Mouse (Mus musculus) heart, adult 11 months (tissue): ENCODE data around the gene Trio.

Experiments
- DNase-seq: peaks from one replicate; pipeline ENCODE4 v3.0.0; 2022

Gene Trio

DNA sequence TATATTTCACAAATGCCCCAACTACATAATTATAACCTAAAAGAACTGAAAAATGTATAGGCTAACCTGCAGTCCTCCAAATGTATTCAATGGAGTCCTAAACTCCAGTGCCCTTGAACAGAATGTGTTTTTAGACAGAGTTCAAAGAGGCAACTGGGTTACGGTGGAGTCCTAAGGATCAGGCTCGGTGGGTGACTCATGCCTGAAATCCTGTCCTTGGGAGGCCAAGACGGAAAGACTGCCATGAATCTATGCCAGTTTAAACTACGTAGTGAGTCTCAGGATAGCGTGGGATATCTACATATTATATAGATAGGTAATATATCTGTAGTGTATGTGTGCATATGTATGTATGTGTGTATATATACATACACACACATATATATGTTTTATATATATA is 234.5 kb downstream of the Trio start:
- no peak for DNase-seq

DNA sequence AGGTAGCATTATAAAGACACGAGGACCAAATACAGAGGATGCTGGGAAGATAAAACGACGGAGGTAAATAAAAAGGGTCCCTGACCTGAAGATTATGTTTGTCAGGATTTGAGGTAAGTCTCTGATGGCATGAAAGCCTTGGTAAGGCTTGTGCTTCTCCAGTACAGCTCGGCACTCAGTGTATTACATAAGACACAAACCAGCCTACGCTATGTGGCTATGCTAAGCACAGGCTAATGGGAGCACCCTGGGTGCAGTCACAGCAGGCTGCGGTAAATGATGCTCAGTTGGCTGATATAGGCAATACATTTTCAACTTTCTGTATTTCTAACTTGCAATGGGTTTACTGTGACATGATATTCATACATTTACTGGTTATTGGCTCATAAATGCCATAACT is 234.9 kb downstream of the Trio start:
- no peak for DNase-seq

DNA sequence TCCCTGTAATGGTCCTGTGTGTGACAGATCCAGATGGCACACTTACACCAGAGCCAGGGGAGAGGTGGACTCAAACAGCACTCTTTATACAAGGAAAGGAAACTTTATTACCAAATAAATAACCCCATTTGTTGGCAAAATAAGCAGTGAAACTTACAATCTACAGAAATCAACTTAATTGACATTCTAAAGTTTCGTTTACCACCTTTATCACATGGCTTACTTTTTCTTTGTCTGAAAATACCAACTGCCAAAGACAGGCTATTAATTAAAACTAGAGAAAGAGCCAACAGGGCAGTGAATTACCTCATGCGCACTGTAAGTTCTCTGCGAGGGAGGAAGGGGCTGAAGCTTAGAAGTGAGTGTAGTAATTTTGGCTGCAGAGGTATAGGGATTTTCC is 236.3 kb downstream of the Trio start:
- no peak for DNase-seq

DNA sequence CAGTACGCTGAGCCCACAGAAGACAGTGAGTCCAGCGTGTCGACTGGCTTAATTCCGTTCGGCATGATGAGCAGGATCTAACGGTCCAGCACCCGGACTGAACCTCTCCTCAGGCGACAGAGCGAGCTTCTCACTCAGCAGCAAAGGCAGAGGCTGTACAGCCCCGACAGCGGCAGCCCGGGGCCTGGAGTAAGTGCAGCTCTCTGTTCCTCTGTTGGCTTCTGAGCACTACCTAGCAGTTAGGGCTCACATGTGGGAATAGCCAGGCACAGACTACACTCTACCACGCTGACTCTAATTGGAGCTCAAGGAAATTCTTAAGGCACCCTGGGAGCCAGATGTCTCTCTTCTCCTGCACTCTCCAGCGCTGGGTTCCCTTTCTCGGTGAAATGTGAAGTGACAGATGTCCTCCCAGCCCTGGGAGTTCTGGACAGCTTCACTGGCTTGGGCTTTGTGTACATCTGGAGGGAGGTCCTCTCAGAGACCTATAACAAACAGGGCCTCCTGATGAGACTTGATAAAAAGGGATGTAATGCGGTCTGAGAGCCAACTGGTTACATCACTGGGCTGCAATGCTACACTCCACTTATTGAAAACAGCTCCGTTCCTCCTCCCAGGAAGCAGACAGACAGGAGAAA is 237.4 kb downstream of the Trio start:
- DNase-seq, result peak; percentile 97

DNA sequence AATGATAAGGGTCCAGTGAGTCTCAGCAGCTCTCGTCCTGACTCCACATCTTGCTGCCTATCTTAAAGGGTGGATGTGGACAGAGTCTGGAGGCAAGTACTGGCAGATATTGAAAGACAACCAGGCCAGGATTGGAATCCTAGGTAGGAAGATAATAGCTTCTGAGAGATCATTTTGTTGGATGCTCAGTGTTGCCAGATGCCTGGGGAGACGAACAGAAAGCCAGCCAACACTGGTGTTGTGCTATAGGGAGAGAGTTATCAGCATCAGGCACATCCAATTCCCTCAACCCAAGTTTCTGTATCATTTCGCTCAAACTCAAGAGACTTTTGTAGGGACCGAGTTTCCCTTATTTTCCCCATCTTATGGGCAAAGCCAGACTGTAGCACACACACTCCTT is 238.5 kb downstream of the Trio start:
- no peak for DNase-seq

DNA sequence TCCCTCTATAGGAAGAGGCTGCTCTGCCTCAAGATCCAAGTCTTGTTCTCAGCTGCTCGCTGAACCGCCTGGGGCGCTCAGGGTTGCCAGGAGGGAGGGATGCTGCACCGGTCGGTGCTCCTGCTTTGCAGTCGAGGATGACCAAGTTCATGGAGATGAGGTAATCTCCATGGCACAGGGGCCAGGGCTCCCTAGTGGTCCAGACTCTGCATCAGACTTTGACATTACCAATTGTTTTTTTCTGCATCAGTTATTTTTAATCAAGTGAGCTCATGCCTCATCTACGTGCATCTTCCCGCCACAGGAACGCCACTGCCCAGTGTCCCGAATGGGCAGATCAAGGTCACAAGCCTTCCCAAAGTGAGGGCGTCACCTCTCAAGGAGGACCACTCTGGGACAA is 239.2 kb downstream of the Trio start:
- DNase-seq, result peak; percentile 93

DNA sequence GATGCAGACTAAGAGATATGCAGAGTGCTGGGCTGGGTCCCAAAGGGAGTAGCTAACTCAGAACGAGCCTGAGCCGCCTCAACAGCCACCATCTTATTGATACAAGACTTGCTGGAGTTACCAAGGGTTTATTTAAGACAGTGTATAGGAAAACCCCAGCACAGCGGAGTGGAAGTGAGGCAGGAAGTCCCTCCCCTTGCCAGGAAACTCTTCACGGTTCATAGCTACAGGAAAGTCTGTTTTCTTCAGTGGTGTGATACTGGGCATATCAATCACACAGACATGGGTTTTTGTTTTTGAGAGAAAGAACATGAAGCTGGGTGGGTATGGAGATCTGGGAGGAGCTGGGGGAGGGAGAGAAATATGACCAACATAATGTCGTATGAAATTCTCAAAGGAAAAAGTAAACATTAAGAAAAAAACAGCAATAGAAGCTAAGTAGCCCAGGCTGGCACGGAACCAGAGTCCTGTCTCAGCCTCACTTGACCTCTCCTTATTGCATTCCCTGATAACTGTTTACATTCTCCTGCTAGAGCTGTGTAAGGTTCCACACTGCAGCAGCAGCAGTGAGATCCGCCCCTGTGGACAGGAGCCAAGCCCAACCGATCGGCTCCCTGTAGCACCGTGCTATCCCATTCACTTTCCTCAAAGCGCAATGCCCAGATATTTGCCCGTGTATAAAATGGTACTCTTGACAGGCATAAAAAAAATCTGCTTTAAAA is 240.2 kb downstream of the Trio start:
- DNase-seq, result peak; percentile 94

DNA sequence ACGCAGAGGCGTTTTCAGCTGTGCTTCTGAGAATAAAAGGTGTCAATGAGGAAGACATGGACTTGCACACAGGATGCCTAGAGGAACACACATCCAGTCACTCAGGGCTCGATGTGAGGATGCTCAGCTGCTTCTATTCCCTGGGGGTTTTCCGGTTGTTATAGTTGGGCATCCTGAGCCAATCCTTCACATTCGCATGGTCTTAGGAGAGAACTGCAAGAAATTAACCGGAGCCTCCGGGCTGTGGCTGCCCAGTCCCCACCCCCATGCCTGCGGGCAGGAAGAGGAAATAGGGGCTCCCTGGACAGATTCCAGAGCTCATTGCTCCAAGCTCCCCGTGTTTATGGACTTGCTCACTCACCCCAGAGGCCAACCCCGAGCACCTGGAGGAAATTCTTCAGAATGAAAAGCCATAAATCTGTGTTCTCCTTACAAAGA is 241.5 kb downstream of the Trio start:
- DNase-seq, result peak; percentile 98

DNA sequence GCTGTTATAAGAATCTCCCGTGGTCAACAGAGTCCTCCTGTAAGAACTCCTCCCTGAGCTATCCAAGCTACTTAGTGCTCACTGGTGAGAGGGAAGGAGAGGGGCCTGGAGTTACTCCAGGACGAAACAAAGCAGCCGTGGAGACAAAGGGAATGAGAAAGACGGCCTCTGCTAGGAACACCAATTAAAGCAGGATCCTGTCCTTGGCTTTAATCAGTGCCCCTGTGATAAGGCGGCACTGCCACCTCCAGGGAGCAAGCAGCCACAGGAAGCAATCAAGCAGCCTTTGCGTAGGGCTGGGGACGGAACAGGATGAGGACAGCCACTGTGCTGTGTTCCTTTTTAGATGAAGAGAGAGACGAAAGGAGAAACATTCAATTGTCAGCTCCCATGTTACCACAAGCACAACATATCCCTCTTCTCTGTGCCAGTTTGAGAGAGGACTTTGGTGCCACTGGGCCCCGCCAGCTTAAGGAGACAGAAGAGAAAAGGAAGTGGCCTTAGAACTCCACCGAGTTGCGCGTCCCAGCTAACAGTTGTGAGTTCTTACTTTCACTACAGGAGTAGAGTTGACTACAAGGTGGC is 242.0 kb downstream of the Trio start:
- peak; percentile 98 for DNase-seq

DNA sequence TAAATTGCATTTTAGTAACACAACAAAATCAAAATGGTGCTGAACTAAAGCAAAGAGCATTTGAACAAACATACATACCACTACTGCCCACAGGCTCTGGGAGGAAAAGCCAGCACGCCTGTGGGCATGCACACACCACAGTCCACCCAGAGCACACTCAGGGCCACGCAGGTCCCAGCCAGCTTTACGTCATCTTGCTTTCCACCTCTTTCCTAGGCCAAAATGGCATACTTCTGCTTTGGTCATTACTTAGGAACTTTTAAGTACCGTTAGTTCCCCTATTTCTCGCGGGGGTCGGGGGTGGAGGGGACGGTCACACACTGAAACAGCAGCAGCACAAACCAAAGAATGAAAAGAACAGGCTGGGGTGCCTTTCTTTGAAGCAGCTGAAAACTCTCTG is 242.6 kb downstream of the Trio start:
- peak; percentile 96 for DNase-seq

DNA sequence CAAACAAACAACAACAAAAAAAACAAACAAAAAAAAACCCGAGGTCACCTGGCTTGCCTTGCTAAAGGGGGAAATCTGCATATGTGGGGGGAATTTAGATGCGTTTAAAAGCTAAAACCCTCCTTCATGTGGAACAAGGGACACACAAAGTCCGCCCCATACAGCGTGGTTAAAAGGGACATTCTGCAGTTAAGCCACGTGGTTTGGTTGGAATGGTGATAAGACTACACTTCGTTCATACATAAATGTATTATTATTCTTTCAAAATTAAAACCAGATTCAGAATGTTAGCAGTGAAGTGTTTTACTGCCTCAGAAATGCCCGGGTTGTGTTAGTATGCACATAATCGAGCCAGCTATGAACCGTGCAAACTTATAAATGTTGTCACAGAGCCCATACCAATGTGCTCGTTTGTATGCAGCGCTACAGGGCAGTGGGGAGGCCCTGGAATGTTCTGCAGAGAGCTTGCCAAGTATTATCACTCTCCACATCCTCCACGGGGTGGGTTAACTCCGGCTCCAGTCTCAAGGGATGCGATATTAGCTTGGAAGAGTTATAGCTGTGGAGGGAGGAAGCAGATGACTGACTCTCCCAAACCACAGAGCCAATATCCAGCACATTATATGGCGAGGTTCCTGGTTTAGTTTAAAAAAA is 243.1 kb downstream of the Trio start:
- peak; percentile 98 for DNase-seq

DNA sequence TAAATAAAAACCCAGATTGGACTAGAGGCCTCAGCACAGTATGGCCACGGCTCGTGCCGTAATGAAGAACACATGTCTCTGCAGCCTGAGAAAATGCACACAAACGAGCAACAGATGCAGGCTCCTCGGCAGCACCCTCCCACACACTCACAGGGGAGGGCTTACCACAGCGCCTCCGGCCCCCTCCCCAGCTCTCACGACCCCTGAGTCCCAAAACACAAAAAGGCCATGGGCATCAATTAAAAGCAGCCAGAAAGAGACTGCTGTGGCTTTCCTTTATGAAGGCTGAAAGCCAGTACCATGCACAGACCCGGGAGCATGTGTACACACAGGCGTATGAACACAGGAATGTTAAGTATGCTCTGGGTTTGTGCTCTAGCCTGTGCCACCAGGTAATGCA is 245.8 kb downstream of the Trio start:
- DNase-seq, result no peak

DNA sequence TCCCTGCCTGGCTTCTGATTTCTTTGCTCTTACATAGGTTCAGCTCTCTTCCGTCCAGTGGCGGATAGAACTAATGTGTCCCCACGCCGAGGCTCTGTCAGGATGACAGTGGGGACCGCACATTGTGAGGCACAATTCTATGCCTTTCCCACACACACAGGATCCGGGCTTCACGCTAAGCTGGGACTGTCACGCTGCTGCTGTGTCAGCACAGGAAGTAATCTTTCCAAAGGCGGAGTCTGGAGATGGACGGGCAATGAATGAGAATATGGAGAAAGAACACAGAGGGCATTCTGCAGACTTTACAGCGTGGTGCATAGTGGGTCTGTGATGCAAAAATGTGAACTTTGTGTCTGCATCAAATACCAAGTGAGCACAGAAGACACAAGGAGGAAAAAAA is 246.2 kb downstream of the Trio start:
- peak; percentile 91 for DNase-seq

DNA sequence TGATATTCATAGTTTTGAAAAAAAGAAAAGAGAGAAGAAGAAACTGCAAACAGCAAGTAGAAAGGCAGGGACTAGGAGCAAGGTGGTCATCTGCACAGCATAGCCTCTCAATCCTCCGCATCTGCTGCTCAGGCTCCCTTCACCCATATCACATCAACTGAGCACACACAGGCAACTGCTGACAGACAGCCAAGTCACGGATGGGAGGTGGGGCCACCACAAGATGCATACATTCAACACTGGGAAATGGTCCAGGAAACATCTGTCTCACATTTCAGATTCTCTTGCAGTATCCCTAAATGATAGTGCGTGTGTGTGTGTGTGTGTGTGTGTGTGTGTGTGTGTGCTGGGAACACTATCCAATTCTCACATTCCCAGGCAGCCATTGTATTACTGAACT is 247.4 kb downstream of the Trio start:
- no peak for DNase-seq

DNA sequence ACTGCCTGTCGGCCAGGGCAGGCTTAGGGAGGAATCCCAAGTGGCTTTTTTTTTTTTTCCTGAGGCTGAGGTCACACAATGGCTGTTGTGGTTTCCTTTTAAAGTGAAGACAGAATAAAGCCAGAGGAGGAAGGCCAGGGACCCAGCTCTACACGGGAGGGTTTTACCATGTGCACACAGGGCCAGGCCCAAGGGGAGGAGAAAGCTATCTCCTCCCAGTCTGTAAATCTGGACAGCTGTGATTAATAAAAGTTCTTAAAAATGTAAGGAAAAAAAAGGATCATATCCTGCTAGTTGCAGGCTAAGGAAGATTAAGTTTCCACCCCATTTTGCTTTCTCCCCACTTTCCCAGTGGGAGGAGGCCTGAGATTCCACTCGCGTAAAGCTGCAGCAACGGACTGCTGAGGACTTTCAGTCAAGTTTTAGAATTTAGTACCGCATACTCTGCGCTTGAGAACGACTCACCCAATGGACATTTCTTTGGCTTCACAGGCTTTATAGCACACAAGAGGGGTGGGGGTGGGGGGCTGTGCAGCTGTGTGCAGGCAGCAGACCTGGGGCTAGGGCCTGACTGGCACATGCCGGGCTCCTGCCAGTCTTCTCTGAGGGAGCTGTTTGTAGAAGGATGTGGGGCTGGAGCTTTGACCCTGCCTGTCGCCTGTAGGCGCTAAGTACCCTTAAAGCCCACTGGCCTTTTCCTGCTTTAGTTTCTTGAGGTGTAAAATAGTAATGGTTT is 248.0 kb downstream of the Trio start:
- DNase-seq, result peak; percentile 92

DNA sequence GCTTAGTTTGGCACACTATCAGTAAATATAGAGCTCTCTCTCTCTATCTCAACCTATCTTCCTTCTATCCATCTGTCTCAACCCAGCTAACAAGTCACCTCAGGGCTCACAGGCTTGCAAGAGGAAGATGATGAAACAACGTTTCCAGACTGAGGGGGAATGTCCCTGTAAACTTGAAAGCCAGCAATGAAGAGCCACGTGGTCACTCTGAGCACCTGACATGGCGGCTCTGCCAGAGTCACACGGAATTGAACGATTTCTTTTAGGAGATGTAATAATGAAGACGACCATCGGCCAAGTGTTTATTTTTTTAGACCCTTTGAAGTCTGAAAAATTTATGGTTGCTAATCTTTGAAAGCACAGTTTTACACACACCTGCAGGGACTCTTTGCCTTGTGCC is 251.2 kb downstream of the Trio start:
- DNase-seq, result no peak

DNA sequence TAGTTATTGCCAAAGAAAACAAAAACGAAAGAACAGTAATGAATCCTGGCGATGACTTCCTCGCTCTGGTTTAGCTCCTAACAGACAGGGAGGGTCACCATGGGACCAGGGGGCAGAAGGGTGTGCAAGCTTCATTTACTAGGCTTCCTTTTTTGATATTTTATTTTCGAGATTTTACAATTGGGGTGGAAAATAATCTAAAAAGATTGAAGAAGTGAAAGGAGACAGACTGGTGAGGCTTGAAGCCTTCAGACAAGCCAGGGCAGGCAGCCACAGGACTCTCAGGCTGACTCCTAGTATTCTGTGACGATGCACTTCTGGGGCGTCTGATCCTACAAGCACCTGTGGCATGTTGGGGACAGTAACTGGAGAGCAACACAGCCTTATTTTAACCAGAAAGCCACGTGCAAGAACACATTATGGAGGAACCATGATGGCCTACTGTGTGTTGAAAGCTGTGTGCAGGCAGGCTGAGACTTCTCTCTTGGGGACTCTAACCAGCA is 253.5 kb downstream of the Trio start:
- DNase-seq, result peak; percentile 91

DNA sequence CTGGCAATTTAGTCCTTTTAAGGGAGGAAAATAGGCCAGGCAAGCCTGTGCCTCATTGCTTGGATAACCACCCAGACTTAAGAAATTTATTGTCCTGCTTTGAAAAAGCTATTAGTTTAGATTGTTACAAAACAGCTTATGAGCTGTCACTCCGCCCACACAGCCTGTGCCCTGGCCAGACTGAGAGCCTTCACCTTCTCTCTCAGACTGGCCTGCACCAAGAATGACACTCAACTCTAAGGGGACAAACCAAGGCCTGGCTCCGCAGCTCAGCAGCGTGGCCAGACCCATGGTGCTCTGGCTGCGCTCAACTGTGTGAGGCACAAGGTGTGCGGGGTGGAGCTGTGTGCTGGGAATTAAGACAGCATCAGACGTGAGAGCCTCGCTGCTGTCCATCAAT is 254.1 kb downstream of the Trio start:
- DNase-seq, result peak; percentile 94

DNA sequence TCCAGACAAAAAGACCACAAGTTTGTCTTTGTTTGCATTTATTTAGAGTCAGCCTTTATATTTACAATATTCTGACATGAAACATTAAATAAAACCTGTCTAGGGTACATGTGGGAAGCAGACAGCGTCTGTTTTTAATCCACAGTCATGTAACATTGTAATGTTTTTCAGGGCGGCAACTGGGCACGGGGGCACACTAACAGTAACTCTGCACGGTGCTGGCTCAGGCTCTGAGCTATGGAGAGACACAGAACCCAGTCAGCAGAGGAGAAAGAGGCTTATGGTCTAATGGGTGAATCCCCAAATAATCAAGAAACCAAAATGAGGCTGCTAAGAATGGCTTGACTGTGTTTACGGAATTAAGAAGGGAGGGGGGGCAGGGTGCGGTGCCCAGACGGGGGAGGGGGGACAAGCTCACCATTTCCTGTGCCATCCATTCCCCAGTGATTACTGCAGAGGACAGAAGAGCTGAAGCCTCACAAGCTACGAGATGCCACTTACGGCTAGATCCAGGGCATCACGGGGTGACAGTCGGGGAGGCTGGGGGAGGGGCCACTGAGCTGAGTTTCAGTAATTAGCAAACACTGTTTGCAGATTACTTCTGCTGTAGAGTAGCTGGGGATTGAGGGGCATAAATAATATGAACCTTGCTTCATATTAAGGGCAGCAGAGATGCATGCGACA is 255.0 kb downstream of the Trio start:
- no peak for DNase-seq

DNA sequence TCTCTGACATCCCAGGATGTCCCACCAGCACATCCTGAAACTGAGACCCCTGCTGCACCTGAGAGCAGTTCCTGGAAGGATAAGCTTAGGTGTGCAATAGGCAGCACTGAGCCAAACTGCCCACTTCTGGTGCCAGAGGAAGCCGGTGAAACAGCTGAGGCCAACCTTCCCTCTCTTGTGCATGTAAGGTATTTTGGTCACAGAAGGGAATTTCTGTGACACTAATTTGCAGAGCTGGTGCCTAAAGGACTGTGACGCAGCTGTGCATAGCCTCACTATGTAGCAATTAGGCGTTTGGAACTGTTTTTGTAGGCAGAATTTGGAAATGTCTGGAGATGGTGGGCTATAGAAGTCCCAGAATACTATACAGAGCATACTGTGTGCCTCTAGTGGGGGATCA is 264.2 kb downstream of the Trio start:
- DNase-seq, result no peak

DNA sequence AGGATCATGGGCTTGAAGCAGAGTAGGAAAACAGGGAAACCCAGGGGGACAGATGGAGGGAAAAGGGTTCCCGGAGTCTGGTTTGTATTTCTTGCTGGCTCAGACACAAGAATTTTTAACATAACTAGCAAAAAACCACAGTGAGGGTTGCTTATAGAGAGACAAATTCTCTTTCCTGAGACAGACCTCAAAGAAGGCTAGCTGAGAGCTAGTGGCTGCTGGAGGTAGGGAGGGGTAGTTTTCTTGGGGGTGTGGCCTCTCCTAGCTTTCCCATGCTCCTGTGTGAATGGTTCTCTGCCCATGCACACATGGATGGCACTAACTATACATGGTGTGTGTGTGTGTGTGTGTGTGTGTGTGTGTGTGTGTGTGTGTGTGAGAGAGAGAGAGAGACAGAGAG is 265.0 kb downstream of the Trio start:
- no peak for DNase-seq

DNA sequence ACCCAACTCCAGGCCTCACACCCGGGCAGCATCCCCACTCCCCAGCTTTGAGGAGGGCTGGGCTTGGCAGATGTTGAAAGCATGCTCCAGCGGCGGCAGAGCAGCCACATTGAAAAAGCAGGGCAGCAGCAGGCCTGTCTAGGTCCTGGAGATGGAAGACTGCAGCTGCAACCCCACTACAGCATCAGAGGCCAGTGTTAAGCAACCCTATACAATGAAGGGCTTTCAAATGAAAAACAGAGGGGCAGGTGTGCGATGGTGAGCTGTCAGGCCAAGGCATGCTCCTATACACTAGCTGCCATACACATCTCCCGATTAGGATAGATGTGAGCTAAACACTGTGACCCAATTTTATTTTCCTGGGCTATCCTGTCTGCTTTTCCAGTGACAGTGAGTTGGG is 265.8 kb downstream of the Trio start:
- no peak for DNase-seq
